Mouse (Mus musculus) CH12.LX (cell line): ENCODE results near the gene Nkapd1. TPM values are rescaled to one million over a fixed set of nuclear protein-coding genes. Genes with fewer than 3 reads are reported as not detected.

Experiments
- DNase-seq: peaks from one replicate; pipeline ENCODE4 v3.0.0-alpha.2; 2013; ENCODE audit errors: extremely low read depth
- H3K27ac ChIP-seq: 2 replicates; pipeline ENCODE4 v1.5.1; 2012; ENCODE audit warnings: low read depth, mild to moderate bottlenecking, control low read depth, moderate library complexity; ENCODE audit not compliant: insufficient read depth
- H3K27me3 ChIP-seq: replicated peaks from 2 replicates; pipeline ENCODE3; 2012; ENCODE audit warnings: inconsistent platforms
- H3K36me3 ChIP-seq, 2 experiments: replicated peaks in 1 of 2; 2 replicates each; pipeline versions ENCODE3 to v1.6.1; 2012; ENCODE audit warnings: inconsistent platforms in 1 of 2, low read length in 1 of 2, mild to moderate bottlenecking in 1 of 2, mixed read lengths in 1 of 2, moderate library complexity in 1 of 2; ENCODE audit not compliant: control insufficient read depth in 1 of 2, insufficient read depth in 1 of 2
- H3K4me1 ChIP-seq, 2 experiments: 2 replicates each; pipeline ENCODE4 v1.6.1; 2012; ENCODE audit warnings: inconsistent platforms in 1 of 2, moderate library complexity in 1 of 2; ENCODE audit not compliant: insufficient read depth in 2 of 2, control insufficient read depth in 1 of 2
- H3K4me2 ChIP-seq: 2 replicates; pipeline ENCODE4 v1.6.1; 2012; ENCODE audit warnings: low read depth, mild to moderate bottlenecking, control low read depth; ENCODE audit not compliant: poor library complexity, insufficient read depth, severe bottlenecking
- H3K4me3 ChIP-seq, 3 experiments: fragments of 150-350 bp in 1 of 3; sonication (generic) in 1 of 3; replicated peaks in 1 of 3; 2 replicates each; pipeline versions ENCODE3 to v1.5.1; 2011 to 2012; ENCODE audit warnings: low read depth in 2 of 3, low read length in 2 of 3, mild to moderate bottlenecking in 2 of 3, moderate library complexity in 2 of 3, control low read depth in 1 of 3, improper control_type of control experiment in 1 of 3, inconsistent platforms in 1 of 3, mixed read lengths in 1 of 3; ENCODE audit not compliant: poor library complexity in 1 of 3
- H3K79me2 ChIP-seq: replicated peaks from 2 replicates; pipeline ENCODE4 v1.6.1; 2012; ENCODE audit warnings: mild to moderate bottlenecking, moderate library complexity; ENCODE audit not compliant: control insufficient read depth, poor library complexity, insufficient read depth, severe bottlenecking; ENCODE audit errors: extremely low read depth
- H3K9ac ChIP-seq: 2 replicates; pipeline ENCODE4 v1.6.1; 2012; ENCODE audit warnings: low read depth, mild to moderate bottlenecking, control low read depth, moderate library complexity; ENCODE audit not compliant: insufficient read depth
- H3K9me3 ChIP-seq: replicated peaks from 2 replicates; pipeline ENCODE3; 2012; ENCODE audit warnings: low read length, inconsistent platforms, mixed read lengths
- BHLHE40 ChIP-seq: IDR thresholded peaks from 2 replicates; pipeline ENCODE4 v1.6.1; 2011; ENCODE audit warnings: mild to moderate bottlenecking, low read depth, low read length, improper control_type of control experiment
- CTCF ChIP-seq, 2 experiments: IDR thresholded peaks in 1 of 2; conservative IDR thresholded peaks in 1 of 2; 2 replicates each; pipeline ENCODE4 v1.5.1; 2011 to 2012; ENCODE audit warnings: low read depth in 2 of 2, low read length in 2 of 2, improper control_type of control experiment in 1 of 2, inconsistent platforms in 1 of 2, mild to moderate bottlenecking in 1 of 2, moderate library complexity in 1 of 2
- ELF1 ChIP-seq: IDR thresholded peaks from 2 replicates; pipeline ENCODE4 v1.6.1; 2014; ENCODE audit warnings: low read depth, mild to moderate bottlenecking, inconsistent platforms, low read length, improper control_type of control experiment
- ETS1 ChIP-seq: conservative IDR thresholded peaks from 2 replicates; pipeline ENCODE4 v1.6.1; 2012; ENCODE audit warnings: low read depth, mild to moderate bottlenecking, inconsistent platforms, low read length, improper control_type of control experiment, moderate library complexity
- GABPA ChIP-seq: IDR thresholded peaks from 2 replicates; pipeline ENCODE4 v1.6.1; 2012; ENCODE audit warnings: low read depth, low read length, improper control_type of control experiment, inconsistent platforms; ENCODE audit not compliant: insufficient replicate concordance
- HCFC1 ChIP-seq: IDR thresholded peaks from 2 replicates; pipeline ENCODE4 v1.6.1; 2012; ENCODE audit warnings: low read depth, mild to moderate bottlenecking, inconsistent platforms, low read length, improper control_type of control experiment
- IRF4 ChIP-seq: IDR thresholded peaks from 2 replicates; pipeline ENCODE4 v1.6.1; 2014; ENCODE audit warnings: low read depth, mild to moderate bottlenecking, inconsistent platforms, low read length, improper control_type of control experiment
- JUN ChIP-seq: IDR thresholded peaks from 2 replicates; pipeline ENCODE4 v1.6.1; 2011; ENCODE audit warnings: low read depth, mild to moderate bottlenecking, low read length, improper control_type of control experiment, moderate library complexity; ENCODE audit not compliant: insufficient read depth
- JUND ChIP-seq: conservative IDR thresholded peaks from 2 replicates; pipeline ENCODE4 v1.6.1; 2011; ENCODE audit warnings: low read depth, low read length, improper control_type of control experiment
- MAZ ChIP-seq: IDR thresholded peaks from 2 replicates; pipeline ENCODE4 v1.6.1; 2012; ENCODE audit warnings: low read depth, mild to moderate bottlenecking, inconsistent platforms, low read length, improper control_type of control experiment, moderate library complexity
- MXI1 ChIP-seq: IDR thresholded peaks from 2 replicates; pipeline ENCODE4 v1.6.1; 2011; ENCODE audit warnings: mild to moderate bottlenecking, low read depth, low read length, improper control_type of control experiment
- NELFE ChIP-seq: IDR thresholded peaks from 2 replicates; pipeline ENCODE4 v1.6.1; 2011; ENCODE audit warnings: low read depth, low read length, improper control_type of control experiment
- PAX5 ChIP-seq: IDR thresholded peaks from 2 replicates; pipeline ENCODE4 v1.6.1; 2012; ENCODE audit warnings: low read length, inconsistent platforms, mixed read lengths
- POLR2AphosphoS2 ChIP-seq: IDR thresholded peaks from 2 replicates; pipeline ENCODE4 v1.6.1; 2011; ENCODE audit warnings: low read depth, low read length, improper control_type of control experiment
- RAD21 ChIP-seq: IDR thresholded peaks from 2 replicates; pipeline ENCODE4 v1.6.1; 2011; ENCODE audit warnings: low read depth, mild to moderate bottlenecking, low read length, improper control_type of control experiment, moderate library complexity
- RCOR1 ChIP-seq: conservative IDR thresholded peaks from 2 replicates; pipeline ENCODE4 v1.6.1; 2012; ENCODE audit warnings: low read depth, mild to moderate bottlenecking, inconsistent platforms, low read length, improper control_type of control experiment
- SMC3 ChIP-seq: IDR thresholded peaks from 2 replicates; pipeline ENCODE4 v1.6.1; 2011; ENCODE audit warnings: low read depth, low read length, improper control_type of control experiment
- TCF12 ChIP-seq: IDR thresholded peaks from 2 replicates; pipeline ENCODE4 v1.6.1; 2014; ENCODE audit warnings: low read depth, mild to moderate bottlenecking, inconsistent platforms, low read length, improper control_type of control experiment
- USF1 ChIP-seq: IDR thresholded peaks from 2 replicates; pipeline ENCODE4 v1.6.1; 2014; ENCODE audit warnings: low read depth, mild to moderate bottlenecking, inconsistent platforms, low read length, improper control_type of control experiment
- ZC3H11A ChIP-seq: IDR thresholded peaks from 2 replicates; pipeline ENCODE4 v1.6.1; 2012; ENCODE audit warnings: low read depth, mild to moderate bottlenecking, inconsistent platforms, low read length, improper control_type of control experiment
- ZKSCAN1 ChIP-seq: IDR thresholded peaks from 2 replicates; pipeline ENCODE4 v1.6.1; 2012; ENCODE audit warnings: low read depth, inconsistent platforms, low read length, improper control_type of control experiment, borderline replicate concordance
- dilution Hi-C: fragments of 300-500 bp; cut with MboI; formaldehyde crosslinking; loops from 2 replicates; pipeline ENCODE4 v1.14.3; 2020; ENCODE audit warnings: low sequenced_read_pairs; ENCODE audit not compliant: extremely low pct_unique_long_range_greater_than_20kb, extremely low pct_ligation_motif_present
- in situ Hi-C: fragments of 300-500 bp; cut with MboI; formaldehyde crosslinking; loops from 3 replicates; pipeline ENCODE4 v1.14.3; 2019; ENCODE audit warnings: low sequenced_read_pairs, low pct_ligation_motif_present, low pct_unique_long_range_greater_than_20kb, mixed read lengths
- polyA plus RNA-seq: library from polyadenylated mRNA; unstranded; fragments of >175 nt; gene quantifications from 2 replicates; pipeline ENCODE4 v1.2.1, GENCODE M21; 2012; ENCODE audit warnings: low read depth; ENCODE audit not compliant: insufficient read length
- total RNA-seq, 2 experiments: library from RNA; depleted of rRNA; stranded (reverse); fragments of 300-350 nt in 1 of 2; fragments of >200 nt in 1 of 2; gene quantifications; 2 replicates each; pipeline ENCODE4 v1.2.3; 2012 to 2014

The Nkapd1 gene
- total and polyA plus RNA-seq, 3 experiments = 10.0 to 36.7 (median 13.5) TPM

GRCm38 (mm10) chr9:50593544-50593943 is 23.7 kb downstream of the Nkapd1 start:
- H3K9me3 ChIP-seq = no peaks in the 10 kb centered on the region
- H3K4me2 ChIP-seq = no peak overlapping the region
- no peaks in the 10 kb centered on the region for H3K27me3 ChIP-seq
- peak; percentile 13; the same call in 1 of the 2 replicates for TF ChIP-seq ZC3H11A
- TF ChIP-seq NELFE = no peak
- no peak for TF ChIP-seq PAX5
- no peak for TF ChIP-seq TCF12
- peak; percentile 29 to 77; a peak in 3 of 4 replicates for TF ChIP-seq CTCF (conservative IDR thresholded peaks at IDR 0.05 in 1 of 2, IDR thresholded peaks at IDR 0.05 in 1 of 2; ENCODE audit: low read depth in 2 of 2, low read length in 2 of 2)
- TF ChIP-seq ELF1 = no peak
- 0 out of 2 replicates have a peak, but pooled peaks have one; percentile 48 for TF ChIP-seq BHLHE40
- no peak for TF ChIP-seq JUN
- no peak for TF ChIP-seq MXI1
- TF ChIP-seq RAD21 = peak; percentile 67
- TF ChIP-seq SMC3 = peak; percentile 75
- peak; percentile 18; the same call in 1 of the 2 replicates for TF ChIP-seq IRF4
- in situ Hi-C loops (no loop called here), dilution Hi-C loops (no loop called here)
- no peaks in the 10 kb centered on the region; the same call in 1 of the 2 replicates for H3K79me2 ChIP-seq
- peaks cover 5 to 14% of the 10 kb centered on the region in 2 experiments for H3K4me1 ChIP-seq
- H3K27ac ChIP-seq = no peak overlapping the region
- H3K9ac ChIP-seq = no peak overlapping the region
- H3K4me3 ChIP-seq = no peak overlapping the region
- peak; percentile 68 for DNase-seq
- H3K36me3 ChIP-seq = peaks cover 32 to 41% of the 10 kb centered on the region in 2 experiments

- dilution Hi-C loops = no loop called here
These were observed 24.3 kb downstream of the Nkapd1 start for GRCm38 (mm10) chr9:50592955-50593354.

More at GRCm38 (mm10) chr9:50592955-50593354, 24.3 kb downstream of the Nkapd1 start:
- TF ChIP-seq RCOR1 (no peak), HCFC1 (no peak), USF1 (no peak), JUND (no peak), POLR2AphosphoS2 (no peak), ZKSCAN1 (no peak), RAD21 (no peak), GABPA (no peak), MAZ (no peak), JUN (no peak), CTCF (conservative IDR thresholded peaks at IDR 0.05 in 1 of 2, IDR thresholded peaks at IDR 0.05 in 1 of 2; ENCODE audit: low read depth in 2 of 2, low read length in 2 of 2) (no peak), BHLHE40 (no peak), ETS1 (no peak)
- H3K27ac ChIP-seq = no peak overlapping the region
- H3K4me2 ChIP-seq = no peak overlapping the region
- in situ Hi-C loops = no loop called here
- no peak overlapping the region for H3K9ac ChIP-seq
- DNase-seq = no peak
- H3K27me3 ChIP-seq = no peaks in the 10 kb centered on the region
- H3K9me3 ChIP-seq = no peaks in the 10 kb centered on the region
- H3K79me2 ChIP-seq = no peaks in the 10 kb centered on the region
- no peak overlapping the region for H3K4me3 ChIP-seq
- peaks cover 26 to 35% of the 10 kb centered on the region in 2 experiments for H3K36me3 ChIP-seq
- H3K4me1 ChIP-seq = peaks cover 5 to 14% of the 10 kb centered on the region in 2 experiments
